In genomic region chr4:78097526-78097925, GRCm38 (mm10) we compare ENCODE assay signal across 18 mouse cellular contexts.
"Had no signal": no experiment of that assay in that cellular context is flagged by ENCODE, and none has a peak within 500 bp of the region (broad histone marks: within the 10 kb centered on the region; RNA-seq: fewer than 3 reads in every experiment).

No protein-coding gene starts in this region.

- ATAC-seq: liver, postnatal 0 days; lung, postnatal 0 days; midbrain, embryonic 13.5 days; midbrain, embryonic 15.5 days had no signal

- H3K27ac ChIP-seq: lung, embryonic 15.5 days; macrophage; midbrain, embryonic 13.5 days; midbrain, embryonic 15.5 days; neural tube, embryonic 12.5 days; stomach, embryonic 15.5 days; stomach, postnatal 0 days had no signal

- H3K4me3 ChIP-seq: lung, embryonic 15.5 days; megakaryocyte, embryonic 14.5 days; midbrain, embryonic 13.5 days; midbrain, embryonic 15.5 days; neural tube, embryonic 12.5 days; stomach, embryonic 15.5 days had no signal

- H3K9me3 ChIP-seq: lung, embryonic 15.5 days; megakaryocyte, embryonic 14.5 days; midbrain, embryonic 13.5 days; midbrain, embryonic 15.5 days; neural tube, embryonic 12.5 days; stomach, embryonic 15.5 days had no signal

- H3K27me3 ChIP-seq: lung, embryonic 15.5 days; megakaryocyte, embryonic 14.5 days; midbrain, embryonic 13.5 days; midbrain, embryonic 15.5 days; neural tube, embryonic 12.5 days; stomach, embryonic 15.5 days had no signal

- H3K9ac ChIP-seq: liver, postnatal 0 days; lung, embryonic 15.5 days; midbrain, embryonic 13.5 days; midbrain, embryonic 15.5 days; neural tube, embryonic 12.5 days; stomach, embryonic 15.5 days had no signal

- H3K4me2 ChIP-seq: lung, embryonic 15.5 days; midbrain, embryonic 11.5 days; midbrain, embryonic 13.5 days; midbrain, embryonic 15.5 days; neural tube, embryonic 12.5 days; stomach, embryonic 15.5 days had no signal

- DNase-seq: liver, postnatal 0 days; lung, adult 2 months; lung, postnatal 14 days; lung, postnatal 36 days; right cerebral cortex, postnatal 14 days; thymus, adult 18-20 months; thymus, postnatal 14 days; thymus, postnatal 36 days had no signal

- H3K4me1 ChIP-seq: lung, embryonic 15.5 days; megakaryocyte, embryonic 14.5 days; midbrain, embryonic 13.5 days; midbrain, embryonic 15.5 days; neural tube, embryonic 12.5 days; stomach, embryonic 15.5 days had no signal

- H3K36me3 ChIP-seq: lung, embryonic 15.5 days; midbrain, embryonic 13.5 days; midbrain, embryonic 15.5 days; neural tube, embryonic 12.5 days; stomach, embryonic 15.5 days had no signal
